Mouse (Mus musculus) right cerebral cortex, postnatal 14 days (tissue): ENCODE measurements around the gene Zfp607b.

ENCODE experiments used
- DNase-seq: peaks from one replicate; pipeline ENCODE4 v3.0.0; 2022

Gene Zfp607b

DNA sequence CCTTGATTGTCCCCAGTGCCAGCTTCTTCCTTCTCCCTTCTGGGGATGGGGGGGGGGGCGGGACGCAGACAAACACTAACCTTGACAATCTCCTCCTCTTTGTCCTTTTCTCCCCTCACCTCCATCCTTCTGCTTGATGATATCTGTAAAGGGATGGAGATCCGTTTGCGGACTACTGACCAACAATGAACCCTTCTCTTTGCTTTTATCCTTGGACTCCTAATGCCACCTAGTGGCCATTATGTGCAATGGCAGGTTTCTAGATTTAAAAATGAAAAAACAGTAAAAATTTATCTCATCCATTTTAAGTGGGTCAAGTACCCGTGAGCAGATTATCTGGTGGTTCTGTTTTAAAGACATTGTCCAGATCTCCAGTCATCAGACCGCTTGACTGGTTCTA is 3.5 kb upstream of the Zfp607b start:
- no peak for DNase-seq

DNA sequence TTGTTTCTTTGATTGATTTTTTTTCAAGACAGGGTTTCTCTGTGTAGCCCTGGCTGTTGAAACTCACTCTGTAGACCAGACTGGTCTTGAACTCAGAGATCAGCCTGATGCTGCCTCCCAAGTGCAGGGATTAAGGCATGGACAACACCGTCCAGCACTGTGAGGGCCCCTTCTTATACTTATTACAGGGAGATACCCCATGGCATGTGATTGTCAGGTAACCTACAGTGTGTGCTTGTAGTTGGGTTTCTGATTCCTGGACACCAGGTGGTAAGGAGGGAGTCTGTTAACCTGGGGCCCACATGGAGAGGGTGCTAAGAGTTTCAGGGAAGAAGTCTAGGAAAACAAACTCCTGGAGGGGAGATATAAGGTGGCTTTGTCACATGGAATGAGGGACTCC is 2.1 kb upstream of the Zfp607b start:
- DNase-seq = no peak

DNA sequence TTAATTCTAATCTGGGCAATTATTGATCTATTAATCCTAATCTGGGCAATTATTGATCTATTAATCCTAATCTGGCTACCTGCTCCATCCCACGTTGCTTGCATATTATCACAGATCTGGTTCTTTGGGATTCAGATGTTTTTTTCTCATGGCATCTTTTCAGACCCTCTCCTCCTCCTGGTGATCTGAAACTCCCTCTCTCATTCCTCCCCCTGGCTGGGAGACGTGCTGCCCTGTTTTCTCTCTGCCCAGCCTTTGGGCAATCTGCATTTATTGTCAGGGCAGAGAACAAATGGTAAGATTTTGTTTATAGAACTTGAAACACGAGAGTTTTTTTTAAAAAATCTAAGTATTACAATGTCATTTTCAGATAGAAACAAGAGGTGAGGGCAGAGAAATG is 1.3 kb upstream of the Zfp607b start:
- DNase-seq = no peak

DNA sequence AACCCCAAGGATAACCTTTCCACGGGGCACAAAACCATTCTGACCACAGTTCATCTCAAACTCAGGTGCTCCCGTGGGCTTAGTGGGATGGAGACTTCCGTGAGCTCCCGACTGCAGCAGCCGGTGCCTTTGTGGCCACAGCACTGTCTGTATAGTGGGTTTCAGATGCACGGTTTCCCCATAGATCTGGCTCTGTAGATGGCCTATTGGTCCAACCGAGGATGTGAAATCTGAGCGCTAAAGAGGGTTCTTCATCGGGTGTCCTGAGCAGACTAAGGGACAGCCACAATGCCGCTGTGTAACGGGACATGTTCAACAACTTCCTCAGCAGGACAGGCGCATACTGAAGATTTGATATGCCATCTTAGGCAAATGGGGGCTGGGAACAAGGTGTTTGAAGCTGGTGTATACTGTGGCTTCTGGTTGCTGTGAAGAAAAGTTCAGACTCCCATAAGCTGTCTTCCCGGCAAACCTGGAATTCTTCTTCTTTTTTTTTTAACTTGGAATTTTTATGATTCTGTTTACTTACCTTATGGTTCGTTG is 823 bp upstream of the Zfp607b start:
- no peak for DNase-seq

DNA sequence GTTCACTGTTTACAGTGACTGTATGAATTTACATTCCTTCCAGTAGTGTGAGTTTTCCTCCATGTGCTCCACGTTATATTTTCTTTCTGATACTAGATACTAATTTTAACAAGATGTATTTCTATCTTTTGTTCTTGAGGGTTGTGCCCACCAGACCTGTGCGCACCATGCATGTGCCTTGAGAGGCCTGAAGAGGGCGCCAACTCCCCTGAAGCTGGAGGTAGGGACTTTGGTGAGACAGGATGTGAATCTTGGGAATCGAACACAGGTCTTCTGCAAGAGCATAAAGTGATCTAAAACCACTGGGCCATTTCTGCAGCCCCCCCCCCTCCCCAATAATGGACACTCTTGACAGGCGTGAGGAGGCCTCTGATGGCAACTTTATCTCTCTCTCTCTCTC is 1.9 kb downstream of the Zfp607b start:
- DNase-seq = no peak

DNA sequence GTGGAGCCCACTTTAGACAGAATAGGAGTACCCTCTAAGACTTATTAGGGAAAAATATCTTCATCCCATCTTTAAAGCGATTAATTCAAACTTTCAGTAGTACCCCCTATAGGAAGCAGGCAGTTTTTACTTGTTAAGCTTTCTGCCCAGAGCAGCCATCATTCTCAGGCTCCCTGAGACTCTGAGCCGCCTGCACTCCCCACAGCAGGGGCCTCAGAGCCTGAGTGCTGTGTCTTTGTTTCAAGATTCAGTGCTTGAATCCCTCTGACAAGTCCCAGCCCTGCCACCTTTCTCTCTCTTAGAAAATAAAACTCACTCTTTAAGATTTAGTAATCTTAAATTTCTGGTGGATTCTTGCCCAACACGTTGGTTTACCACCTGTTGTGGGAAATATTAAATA is 7.6 kb downstream of the Zfp607b start:
- DNase-seq = no peak

DNA sequence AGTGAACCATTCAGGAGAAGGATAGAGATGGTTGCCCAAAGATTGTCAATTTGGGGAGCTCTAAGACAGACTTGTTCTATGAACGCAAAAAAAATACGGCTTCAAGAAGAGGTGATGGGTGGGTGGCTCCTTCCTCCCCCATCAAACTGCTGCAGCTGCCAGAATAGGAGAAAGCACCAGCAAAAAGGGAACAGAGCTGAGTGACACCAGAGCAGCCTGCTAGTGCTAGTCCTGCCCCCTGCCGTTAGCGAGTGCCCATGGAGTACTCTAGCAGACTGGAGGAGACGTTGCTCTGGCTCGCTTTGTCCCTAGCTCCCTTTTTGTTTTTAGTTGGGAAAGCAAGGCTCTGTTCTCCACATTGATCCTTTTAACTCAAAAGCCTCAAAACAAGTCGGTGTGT is 21.3 kb downstream of the Zfp607b start:
- no peak for DNase-seq

DNA sequence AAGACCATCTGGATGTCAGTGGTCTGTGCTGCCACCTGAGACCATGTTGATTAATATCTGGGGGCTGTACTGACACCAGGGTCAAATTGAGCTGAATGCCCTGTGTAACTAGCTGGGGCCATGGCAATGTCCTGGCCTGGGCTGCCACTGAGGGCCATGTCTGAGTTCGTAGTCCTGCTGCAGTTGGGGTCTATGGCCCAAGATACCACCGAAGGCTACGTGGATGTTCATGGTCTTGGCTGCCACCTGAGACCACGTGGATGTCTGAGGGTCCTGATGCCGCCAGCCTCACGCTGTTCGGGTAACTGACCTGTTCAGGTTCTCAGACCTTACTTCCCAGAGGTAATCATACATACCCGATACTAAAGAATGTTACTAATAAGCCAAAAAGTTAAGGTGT is 32.8 kb downstream of the Zfp607b start:
- no peak for DNase-seq

DNA sequence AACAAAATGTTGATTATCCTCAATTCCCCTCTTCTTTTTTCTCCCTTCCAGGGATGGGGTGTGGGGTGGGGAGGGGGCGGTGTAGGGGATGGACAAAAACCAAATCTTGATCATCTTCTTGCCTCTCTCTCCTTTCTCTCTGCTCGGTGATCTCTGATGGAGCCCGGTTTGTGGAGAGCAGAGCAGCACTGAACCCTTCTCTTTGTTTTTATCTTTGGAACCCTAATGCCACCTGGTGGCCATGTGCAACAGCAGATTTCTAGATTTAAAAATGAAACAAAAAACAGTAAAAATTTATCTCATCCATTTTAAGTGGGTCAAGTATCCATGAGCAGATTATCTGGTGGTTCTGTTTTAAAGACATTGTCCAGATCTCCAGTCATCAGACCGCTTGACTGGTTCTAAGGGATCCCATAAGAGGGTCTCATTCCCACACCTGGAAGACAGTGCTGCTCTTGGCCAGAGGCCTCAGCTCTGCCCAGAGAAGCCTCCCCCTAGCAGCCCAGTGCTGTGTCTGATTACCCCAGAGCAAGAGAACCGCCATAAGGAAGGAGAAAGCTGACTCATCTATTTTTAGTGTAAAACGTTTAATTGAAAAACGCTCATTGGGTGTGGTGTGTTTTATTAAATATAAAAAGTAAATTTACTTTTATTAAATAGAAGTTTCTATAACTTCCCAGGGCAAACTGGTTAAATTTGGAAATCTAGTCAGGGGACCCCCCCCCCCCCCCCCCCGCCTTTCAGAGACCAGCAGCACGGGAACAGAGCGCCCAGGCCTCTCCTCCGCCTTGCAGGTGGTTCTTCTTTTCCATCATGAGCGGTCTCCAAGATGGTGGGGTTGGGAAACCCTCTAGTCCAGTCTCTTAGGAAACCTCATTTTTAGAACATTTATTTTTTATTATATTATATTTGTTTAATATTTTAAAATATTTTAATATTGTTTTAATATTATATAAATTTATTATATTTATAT is 36.7 kb downstream of the Zfp607b start:
- DNase-seq = peak; percentile 34

DNA sequence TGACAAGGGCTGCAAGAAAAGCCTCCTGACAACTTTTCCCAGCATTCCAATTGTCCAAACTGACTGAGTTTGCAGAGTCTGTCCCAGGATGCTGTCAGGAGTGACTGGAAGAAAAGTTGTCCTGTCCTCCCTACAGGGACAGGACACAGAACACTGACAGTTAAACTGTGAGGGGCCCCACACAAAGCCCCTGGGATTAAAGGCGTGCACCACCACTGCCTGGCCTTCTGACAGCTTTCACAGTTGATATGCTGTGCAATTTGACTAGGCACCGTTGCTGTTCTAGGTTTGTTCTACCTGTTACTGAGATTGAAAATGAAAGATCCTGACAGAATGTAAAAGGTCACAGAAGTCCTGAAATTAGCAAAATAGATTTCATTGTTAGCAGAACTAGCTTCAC is 38.3 kb downstream of the Zfp607b start:
- no peak for DNase-seq

DNA sequence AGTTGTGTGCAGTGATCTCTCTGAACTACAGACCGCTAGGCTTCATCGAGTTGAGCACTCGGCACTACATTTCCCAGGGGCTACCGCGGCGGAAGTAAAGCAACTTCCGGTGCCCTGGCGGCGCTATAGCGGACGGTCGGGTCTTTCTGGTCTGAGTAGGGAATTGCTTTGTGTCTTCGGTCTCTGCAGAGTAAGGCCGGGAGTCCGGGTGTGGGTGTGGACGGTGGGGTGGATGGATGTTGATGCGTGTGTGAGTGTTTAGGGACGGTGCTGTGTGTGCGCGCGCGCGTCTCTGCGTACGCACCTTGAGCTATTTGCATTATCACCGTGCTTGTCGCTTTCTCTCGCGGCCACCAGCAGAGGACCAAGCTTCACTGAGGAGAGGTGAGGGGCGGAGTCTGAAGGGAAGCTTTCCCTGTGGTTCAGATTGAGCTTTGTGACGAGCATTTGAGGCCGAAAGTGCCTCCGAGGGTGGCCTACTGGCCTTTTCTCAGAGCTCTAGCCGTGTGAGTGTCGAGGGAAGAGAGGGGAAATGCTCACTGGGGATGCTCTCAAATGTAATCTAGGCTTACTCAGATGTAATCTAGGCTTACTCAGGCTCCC is 42.2 kb downstream of the Zfp607b start, which contains the start of gene Zfp60:
Gene Zfp60, plus strand, starts transcription at position 109 of the 603 bp plus-strand sequence.
- peak; percentile 86 for DNase-seq

DNA sequence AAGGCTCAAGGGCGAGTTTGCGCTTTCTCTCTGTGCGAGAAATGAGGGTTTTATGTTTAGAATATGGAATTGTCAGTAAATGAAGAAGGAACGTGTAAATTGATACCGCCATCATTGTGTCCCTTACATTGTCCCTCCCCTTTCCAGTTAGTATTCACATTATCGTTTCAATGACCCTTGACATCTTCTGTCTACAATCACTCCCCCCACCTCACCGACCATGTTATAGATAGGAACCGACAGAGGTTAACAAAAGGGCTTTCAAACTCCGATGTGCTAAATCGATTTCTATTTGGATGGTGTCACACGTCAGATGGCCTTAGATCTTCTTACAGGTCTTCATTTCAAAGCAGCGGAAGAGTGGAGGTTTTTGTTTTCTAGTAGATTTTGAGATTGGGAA is 42.8 kb downstream of the Zfp607b start:
- DNase-seq = no peak

DNA sequence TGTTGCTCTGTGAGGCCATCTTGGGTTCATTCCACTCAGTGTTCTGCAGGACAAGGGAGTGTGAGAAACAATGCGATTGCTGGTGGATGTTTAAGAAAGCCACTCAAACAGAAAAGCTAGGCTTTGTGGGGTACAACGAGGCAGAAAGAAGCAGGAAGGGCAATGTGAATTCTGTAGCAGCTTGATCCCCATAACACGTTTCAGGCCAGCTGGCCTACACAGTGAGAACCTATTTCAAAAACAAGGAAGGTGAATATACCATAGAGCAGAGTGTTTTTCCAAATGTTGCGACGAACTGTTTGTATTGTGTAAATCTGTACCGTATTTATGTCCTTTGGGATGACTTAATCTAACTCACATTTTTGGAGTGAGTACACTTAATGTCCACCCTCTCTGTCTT is 43.4 kb downstream of the Zfp607b start:
- DNase-seq = no peak

DNA sequence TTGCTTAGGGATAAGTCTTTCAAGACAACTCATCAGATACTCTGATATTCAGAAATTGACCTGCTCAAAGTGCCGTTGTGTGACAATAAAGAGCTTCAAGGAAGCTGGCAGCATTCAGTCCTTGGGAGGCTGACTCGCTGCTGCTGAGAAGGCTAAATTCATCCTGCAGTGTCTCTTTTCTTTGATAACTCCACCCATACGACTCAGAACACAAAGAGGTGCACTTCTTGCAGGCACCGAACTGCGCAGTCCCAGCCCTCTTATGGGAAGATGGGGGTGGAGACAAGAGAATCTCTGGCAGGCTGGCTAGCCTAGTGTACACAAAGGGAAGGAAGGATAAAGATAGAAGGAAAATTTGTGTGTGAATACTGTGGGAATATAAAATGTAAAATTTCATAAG is 46.3 kb downstream of the Zfp607b start:
- DNase-seq = no peak
